Mouse (Mus musculus): Measurements from ENCODE around the gene Usp46. TPM values are rescaled to one million over a fixed set of nuclear protein-coding genes. Genes with fewer than 3 reads are reported as not detected.

Usp46 gene
- polyA plus RNA-seq, 1 experiment from 2014 or later: 49.4 TPM

DNA sequence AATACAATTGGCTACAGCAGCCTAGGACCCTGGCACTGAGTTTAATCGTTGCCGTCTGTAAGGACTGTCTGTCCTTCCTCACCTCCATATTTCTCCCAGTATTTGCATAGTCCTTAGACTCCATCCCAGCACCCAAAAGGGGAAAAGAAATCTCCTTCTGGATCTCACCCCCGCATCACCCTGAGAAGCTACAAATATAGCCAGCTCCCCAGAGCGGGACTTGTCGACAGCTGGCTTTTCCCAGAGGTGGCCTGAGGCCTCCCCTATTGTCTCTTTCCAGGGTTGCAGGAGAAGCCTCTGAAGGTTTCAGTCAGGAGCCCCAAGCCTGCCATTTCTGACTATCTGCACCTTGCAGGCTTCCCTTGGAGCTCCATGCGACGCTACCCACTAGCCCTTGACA lies 23.6 kb downstream of the Usp46 start:
- Histone ChIP-seq H3K27me3 (ENCODE audit: control insufficient read depth, insufficient read depth, low read length) (no peaks in the 10 kb centered on the region), H3K4me2 (ENCODE audit: low read length) (no peak overlapping the region), H3K9me3 (ENCODE audit: control insufficient read depth, low read length) (no peaks in the 10 kb centered on the region), H3K36me3 (ENCODE audit: control insufficient read depth, insufficient read depth, low read length) (0 out of 2 replicates have a peak, but pooled peaks cover 4% of the 10 kb centered on the region), H3K4me3 (replicated peaks; ENCODE audit: low read depth, low read length) (no peak overlapping the region), H3K27ac (replicated peaks; ENCODE audit: low read depth, low read length) (no peak overlapping the region), H3K4me1 (ENCODE audit: control insufficient read depth, insufficient read depth, low read length) (peaks cover 7% of the 10 kb centered on the region; the same call in 1 of the 2 replicates), H3K9ac (replicated peaks; ENCODE audit: low read length) (no peak overlapping the region)
- WGBS: 77% methylated on average over 7 of the region's 7 CpGs
- ATAC-seq (ENCODE audit: low FRiP score, low TSS enrichment) (no peak), DNase-seq (no peak)

- DNase-seq: no peak
- WGBS: 81% methylated on average over 6 of the region's 6 CpGs
- no peak for ATAC-seq (ENCODE audit: low FRiP score, low TSS enrichment)
These were observed 25.4 kb downstream of the Usp46 start for GRCm38 (mm10) chr5:74042796-74043340.

GRCm38 (mm10) chr5:74040541-74040940 lies 27.7 kb downstream of the Usp46 start:
- Histone ChIP-seq H3K27me3 (ENCODE audit: control insufficient read depth, insufficient read depth, low read length) (no peaks in the 10 kb centered on the region), H3K9me3 (ENCODE audit: control insufficient read depth, low read length) (no peaks in the 10 kb centered on the region), H3K4me2 (ENCODE audit: low read length) (no peak overlapping the region), H3K36me3 (ENCODE audit: control insufficient read depth, insufficient read depth, low read length) (0 out of 2 replicates have a peak, but pooled peaks cover 3% of the 10 kb centered on the region), H3K27ac (replicated peaks; ENCODE audit: low read depth, low read length) (no peak overlapping the region), H3K4me1 (ENCODE audit: control insufficient read depth, insufficient read depth, low read length) (peaks cover 3% of the 10 kb centered on the region; the same call in 1 of the 2 replicates), H3K9ac (replicated peaks; ENCODE audit: low read length) (no peak overlapping the region), H3K4me3 (replicated peaks; ENCODE audit: low read depth, low read length) (no peak overlapping the region)
- WGBS: 95% methylated on average over 4 of the region's 4 CpGs
- ATAC-seq (ENCODE audit: low FRiP score, low TSS enrichment) (no peak), DNase-seq (no peak)

More at GRCm38 (mm10) chr5:74042796-74043340, 25.4 kb downstream of the Usp46 start:
- Histone ChIP-seq H3K4me3 (replicated peaks; ENCODE audit: low read depth, low read length) (no peak overlapping the region), H3K36me3 (ENCODE audit: control insufficient read depth, insufficient read depth, low read length) (0 out of 2 replicates have a peak, but pooled peaks cover 4% of the 10 kb centered on the region), H3K4me1 (ENCODE audit: control insufficient read depth, insufficient read depth, low read length) (peaks cover 7% of the 10 kb centered on the region; the same call in 1 of the 2 replicates), H3K27ac (replicated peaks; ENCODE audit: low read depth, low read length) (no peak overlapping the region), H3K4me2 (ENCODE audit: low read length) (no peak overlapping the region), H3K27me3 (ENCODE audit: control insufficient read depth, insufficient read depth, low read length) (no peaks in the 10 kb centered on the region), H3K9me3 (ENCODE audit: control insufficient read depth, low read length) (no peaks in the 10 kb centered on the region), H3K9ac (replicated peaks; ENCODE audit: low read length) (no peak overlapping the region)

- no peak for DNase-seq
- Histone ChIP-seq H3K36me3 (ENCODE audit: control insufficient read depth, insufficient read depth, low read length) (peaks cover 8% of the 10 kb centered on the region; the same call in 1 of the 2 replicates), H3K27ac (replicated peaks; ENCODE audit: low read depth, low read length) (no peak overlapping the region), H3K4me3 (replicated peaks; ENCODE audit: low read depth, low read length) (no peak overlapping the region), H3K9me3 (ENCODE audit: control insufficient read depth, low read length) (no peaks in the 10 kb centered on the region), H3K4me1 (ENCODE audit: control insufficient read depth, insufficient read depth, low read length) (no peaks in the 10 kb centered on the region), H3K4me2 (ENCODE audit: low read length) (no peak overlapping the region), H3K27me3 (ENCODE audit: control insufficient read depth, insufficient read depth, low read length) (no peaks in the 10 kb centered on the region), H3K9ac (replicated peaks; ENCODE audit: low read length) (no peak overlapping the region)
- 53% methylated on average over 2 of the region's 2 CpGs for WGBS
- ATAC-seq (ENCODE audit: low FRiP score, low TSS enrichment): no peak
These were observed 32.8 kb downstream of the Usp46 start for GRCm38 (mm10) chr5:74035454-74035853.

DNA sequence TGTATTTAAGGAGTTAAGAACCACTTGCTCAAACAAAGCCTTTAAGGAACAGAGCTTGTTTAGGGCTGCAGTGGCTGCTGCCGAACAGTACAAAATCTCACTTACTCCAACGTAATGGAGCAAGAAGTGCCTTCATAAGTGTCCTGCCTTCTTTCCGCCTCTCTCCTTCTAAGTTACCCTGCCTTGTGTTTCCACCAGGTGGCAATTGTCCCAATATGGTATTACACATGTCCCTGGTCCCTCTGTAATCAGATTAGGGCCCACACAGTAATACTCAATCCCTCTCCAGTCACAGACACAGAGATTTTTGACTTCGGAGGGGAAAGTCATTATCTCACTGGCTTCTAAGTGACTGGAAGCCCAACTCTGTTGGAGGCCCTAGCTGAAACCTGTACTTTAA lies 34.1 kb downstream of the Usp46 start:
- 89% methylated on average over 4 of the region's 4 CpGs for WGBS
- Histone ChIP-seq H3K9ac (replicated peaks; ENCODE audit: low read length) (no peak overlapping the region), H3K27me3 (ENCODE audit: control insufficient read depth, insufficient read depth, low read length) (no peaks in the 10 kb centered on the region), H3K36me3 (ENCODE audit: control insufficient read depth, insufficient read depth, low read length) (peaks cover 8% of the 10 kb centered on the region; the same call in 1 of the 2 replicates), H3K4me3 (replicated peaks; ENCODE audit: low read depth, low read length) (no peak overlapping the region), H3K4me1 (ENCODE audit: control insufficient read depth, insufficient read depth, low read length) (no peaks in the 10 kb centered on the region), H3K4me2 (ENCODE audit: low read length) (no peak overlapping the region), H3K27ac (replicated peaks; ENCODE audit: low read depth, low read length) (no peak overlapping the region), H3K9me3 (ENCODE audit: control insufficient read depth, low read length) (no peaks in the 10 kb centered on the region)
- no peak for ATAC-seq (ENCODE audit: low FRiP score, low TSS enrichment)
- DNase-seq: no peak

DNA sequence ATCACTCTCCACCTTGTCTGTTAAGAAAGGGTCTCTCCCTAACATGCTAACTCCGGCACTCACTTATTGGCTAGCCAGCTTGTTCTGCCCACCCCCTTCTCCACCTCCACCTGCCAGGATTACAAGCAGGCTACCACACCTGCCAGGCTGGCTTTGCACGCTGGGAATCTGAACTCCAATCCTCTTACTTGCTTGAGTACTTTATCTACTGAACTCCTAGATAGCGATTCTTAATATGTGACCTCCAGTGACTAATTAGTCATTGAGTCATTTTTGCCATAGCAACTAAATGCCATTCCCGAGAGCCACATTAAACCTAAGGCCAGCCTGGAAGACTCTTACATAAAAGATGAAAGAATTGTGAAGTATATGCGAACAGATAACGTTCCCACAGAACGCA lies 38.4 kb downstream of the Usp46 start:
- 75% methylated on average over 7 of the region's 7 CpGs for WGBS
- Histone ChIP-seq H3K4me1 (ENCODE audit: control insufficient read depth, insufficient read depth, low read length) (no peaks in the 10 kb centered on the region), H3K9me3 (ENCODE audit: control insufficient read depth, low read length) (no peaks in the 10 kb centered on the region), H3K27me3 (ENCODE audit: control insufficient read depth, insufficient read depth, low read length) (no peaks in the 10 kb centered on the region), H3K36me3 (ENCODE audit: control insufficient read depth, insufficient read depth, low read length) (peaks cover 13% of the 10 kb centered on the region; the same call in 1 of the 2 replicates), H3K4me2 (ENCODE audit: low read length) (no peak overlapping the region), H3K4me3 (replicated peaks; ENCODE audit: low read depth, low read length) (no peak overlapping the region), H3K9ac (replicated peaks; ENCODE audit: low read length) (no peak overlapping the region), H3K27ac (replicated peaks; ENCODE audit: low read depth, low read length) (no peak overlapping the region)
- no peak for DNase-seq
- no peak for ATAC-seq (ENCODE audit: low FRiP score, low TSS enrichment)

DNA sequence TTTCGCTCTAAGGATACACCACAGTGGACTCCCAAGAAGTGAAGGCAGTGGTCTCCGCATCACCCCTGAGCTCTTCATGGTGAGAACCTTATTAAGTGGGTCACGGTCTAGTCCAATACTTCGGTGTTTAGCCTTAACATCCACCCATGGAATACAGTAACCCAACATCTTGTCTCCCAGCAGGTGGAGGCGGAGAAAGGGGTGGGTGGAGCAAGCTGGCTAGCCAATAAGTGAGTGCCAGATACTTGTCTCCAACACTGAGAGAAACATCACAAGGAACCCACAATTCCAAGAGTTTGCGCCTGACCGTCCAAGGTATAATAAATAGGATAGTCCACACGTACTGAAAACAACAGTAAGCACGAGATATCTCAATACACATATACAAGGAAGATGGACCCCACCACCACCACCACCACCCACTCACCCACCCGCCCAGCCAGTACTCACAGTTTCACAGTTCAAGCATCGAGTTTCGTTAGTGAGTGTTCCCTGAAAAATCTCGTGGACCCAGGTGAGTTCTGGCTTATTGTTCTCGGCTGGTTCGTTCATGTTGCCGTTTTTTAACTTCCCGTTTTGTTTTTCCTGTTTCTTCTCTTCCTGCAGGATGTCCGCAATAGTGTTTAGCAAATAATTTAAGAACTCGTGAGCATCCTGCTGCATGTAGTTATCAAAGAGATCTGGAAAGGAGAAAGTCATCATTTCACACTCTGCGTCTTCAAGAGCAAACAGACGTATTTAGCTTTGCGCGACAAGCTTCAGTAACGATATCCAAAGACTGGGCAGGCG lies 39.3 kb downstream of the Usp46 start:
- no peaks in the 10 kb centered on the region for H3K9me3 ChIP-seq (ENCODE audit: control insufficient read depth, low read length)
- no peak for DNase-seq
- no peak overlapping the region for H3K4me2 ChIP-seq (ENCODE audit: low read length)
- no peaks in the 10 kb centered on the region for H3K27me3 ChIP-seq (ENCODE audit: control insufficient read depth, insufficient read depth, low read length)
- no peak overlapping the region for H3K4me3 ChIP-seq (replicated peaks; ENCODE audit: low read depth, low read length)
- peaks cover 13% of the 10 kb centered on the region; the same call in 1 of the 2 replicates for H3K36me3 ChIP-seq (ENCODE audit: control insufficient read depth, insufficient read depth, low read length)
- WGBS: 94% methylated on average over 25 of the region's 25 CpGs
- no peak overlapping the region for H3K27ac ChIP-seq (replicated peaks; ENCODE audit: low read depth, low read length)
- H3K4me1 ChIP-seq (ENCODE audit: control insufficient read depth, insufficient read depth, low read length): no peaks in the 10 kb centered on the region
- no peak for ATAC-seq (ENCODE audit: low FRiP score, low TSS enrichment)
- no peak overlapping the region for H3K9ac ChIP-seq (replicated peaks; ENCODE audit: low read length)

DNA sequence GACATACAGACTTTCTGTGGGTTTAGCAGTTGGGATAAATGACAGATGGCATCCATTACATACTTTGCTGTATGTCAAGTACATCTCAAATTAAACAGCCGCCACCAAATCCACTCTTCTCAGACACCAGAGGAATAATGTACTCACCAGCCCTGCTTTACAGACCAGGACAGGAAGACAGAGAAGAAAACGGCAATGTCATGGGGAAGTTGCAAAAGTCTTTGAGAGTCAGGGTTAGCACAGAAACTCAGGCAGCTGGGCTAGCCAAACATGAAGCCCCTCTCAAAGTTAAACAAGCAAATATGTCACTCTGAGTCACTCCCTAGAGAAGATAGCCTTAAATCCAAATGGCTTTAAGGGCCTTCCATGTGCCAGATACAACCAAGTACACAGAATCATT lies 40.0 kb downstream of the Usp46 start:
- ATAC-seq (ENCODE audit: low FRiP score, low TSS enrichment): no peak
- H3K4me2 ChIP-seq (ENCODE audit: low read length): no peak overlapping the region
- no peak overlapping the region for H3K9ac ChIP-seq (replicated peaks; ENCODE audit: low read length)
- H3K27me3 ChIP-seq (ENCODE audit: control insufficient read depth, insufficient read depth, low read length): no peaks in the 10 kb centered on the region
- no peak overlapping the region for H3K4me3 ChIP-seq (replicated peaks; ENCODE audit: low read depth, low read length)
- peaks cover 13% of the 10 kb centered on the region; the same call in 1 of the 2 replicates for H3K36me3 ChIP-seq (ENCODE audit: control insufficient read depth, insufficient read depth, low read length)
- H3K9me3 ChIP-seq (ENCODE audit: control insufficient read depth, low read length): no peaks in the 10 kb centered on the region
- 80% methylated on average over 2 of the region's 2 CpGs for WGBS
- no peak overlapping the region for H3K27ac ChIP-seq (replicated peaks; ENCODE audit: low read depth, low read length)
- no peaks in the 10 kb centered on the region for H3K4me1 ChIP-seq (ENCODE audit: control insufficient read depth, insufficient read depth, low read length)
- DNase-seq: no peak

Measured in midbrain, embryonic 14.5 days (tissue).